Mouse (Mus musculus) embryonic fibroblast, embryonic 13.5 days (primary cell): ENCODE results near the gene Fthl17a.

Source experiments
- CTCF ChIP-seq: IDR thresholded peaks from 2 replicates; pipeline ENCODE4 v1.5.1; 2011; ENCODE audit warnings: mild to moderate bottlenecking, control low read depth, low read length, moderate library complexity, borderline replicate concordance; ENCODE audit not compliant: insufficient read depth
- POLR2A ChIP-seq: IDR thresholded peaks from 2 replicates; pipeline ENCODE4 v1.6.1; 2011; ENCODE audit warnings: low read depth, mild to moderate bottlenecking, control low read depth, low read length, moderate library complexity

- TF ChIP-seq POLR2A (no peak), CTCF (no peak)
Measured at GRCm38 (mm10) chrX:85289846-85290245, 40.4 kb downstream of the Fthl17a start.
